In the genomic region with DNA sequence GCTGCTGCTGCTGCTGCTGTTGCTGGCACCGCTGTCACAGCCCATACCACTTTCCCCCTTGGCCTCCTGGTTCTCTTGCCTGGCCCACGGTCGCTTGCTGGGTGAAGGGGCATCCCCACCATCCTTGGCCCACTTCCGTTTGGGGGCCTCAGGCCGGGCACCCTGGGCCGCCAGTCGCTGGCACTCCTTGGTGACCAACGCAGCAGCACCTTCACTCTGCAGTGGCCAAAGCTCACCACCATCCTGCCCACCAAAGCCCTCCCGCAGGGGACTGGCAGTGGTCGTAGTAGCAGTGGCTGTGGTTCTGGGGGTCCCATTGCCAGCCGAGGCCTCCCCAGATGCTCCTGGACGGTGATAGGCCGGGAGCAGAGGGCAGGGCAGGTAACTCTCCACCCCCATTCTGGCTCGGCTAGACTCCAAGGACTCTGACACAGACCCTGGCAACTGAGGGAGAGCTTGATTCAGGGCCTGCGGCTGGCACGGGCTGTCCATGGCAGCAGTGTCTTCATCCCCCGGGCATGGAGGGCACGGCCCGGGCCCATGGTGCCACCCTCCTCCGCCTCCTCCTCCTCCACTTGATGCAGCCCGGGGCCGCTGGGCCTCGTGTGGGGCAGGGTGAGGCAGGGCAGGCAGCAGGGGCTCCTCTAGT, we compare ENCODE assay signal across 7 mouse cellular contexts. TPM values are rescaled to one million over a fixed set of nuclear protein-coding genes. Genes with fewer than 3 reads are reported as not detected.
DNase-seq lines count a peak whose midpoint lies in the region; ATAC-seq and TF ChIP-seq lines count a peak whose summit lies in the region.

No protein-coding gene starts in this region.

- no peak for ATAC-seq in heart, embryonic 15.5 days (replicated peaks; ENCODE audit: insufficient number of reproducible peaks, insufficient read depth, low FRiP score, low read depth)
- no peak for ATAC-seq in activated CD4-positive, CD25-positive, alpha-beta regulatory T cell, adult 4 months

- H3K4me3 ChIP-seq in heart, embryonic 15.5 days: peak overlapping the region; percentile 66
- H3K4me3 ChIP-seq in limb, embryonic 10.5 days: peak overlapping the region; percentile 66
- H3K4me3 ChIP-seq in small intestine, adult 2 months (ENCODE audit: low read depth, low read length): peak overlapping the region; percentile 81

- H3K4me1 ChIP-seq in heart, embryonic 15.5 days (replicated peaks): peaks cover 64% of the 10 kb centered on the region
- peaks cover 52% of the 10 kb centered on the region for H3K4me1 ChIP-seq in limb, embryonic 10.5 days
- peaks cover 35% of the 10 kb centered on the region for H3K4me1 ChIP-seq in small intestine, adult 2 months (ENCODE audit: control insufficient read depth, insufficient read depth, insufficient read length, low read length)

- H3K9me3 ChIP-seq in heart, embryonic 15.5 days (replicated peaks): no peaks in the 10 kb centered on the region
- H3K9me3 ChIP-seq in limb, embryonic 10.5 days (replicated peaks): no peaks in the 10 kb centered on the region

- H3K4me2 ChIP-seq in heart, embryonic 15.5 days: peak overlapping the region; percentile 82

- H3K27ac ChIP-seq in heart, embryonic 15.5 days: peak overlapping the region; percentile 98
- peak overlapping the region; percentile 98 for H3K27ac ChIP-seq in limb, embryonic 10.5 days
- peak overlapping the region; percentile 93; the same call in 1 of the 2 replicates for H3K27ac ChIP-seq in small intestine, adult 2 months (ENCODE audit: insufficient read depth, low read depth, low read length)

- no peak for TF ChIP-seq POLR2A in small intestine, adult 2 months (IDR thresholded peaks at IDR 0.05; ENCODE audit: low read depth, low read length)

- H3K27me3 ChIP-seq in heart, embryonic 15.5 days: no peaks in the 10 kb centered on the region
- no peaks in the 10 kb centered on the region for H3K27me3 ChIP-seq in limb, embryonic 10.5 days (ENCODE audit: low read depth, poor library complexity, severe bottlenecking)
- H3K27me3 ChIP-seq in small intestine, adult 2 months (ENCODE audit: control insufficient read depth, insufficient read depth, low read length): no peaks in the 10 kb centered on the region

- no peak for TF ChIP-seq CTCF in small intestine, adult 2 months (IDR thresholded peaks at IDR 0.05; ENCODE audit: extremely low read depth, insufficient read length, insufficient replicate concordance, low read depth, low read length)

- peaks cover 11% of the 10 kb centered on the region for H3K36me3 ChIP-seq in heart, embryonic 15.5 days
- H3K36me3 ChIP-seq in limb, embryonic 10.5 days: peaks cover 58% of the 10 kb centered on the region
- no peaks in the 10 kb centered on the region; the same call in 1 of the 2 replicates for H3K36me3 ChIP-seq in small intestine, adult 2 months (ENCODE audit: control insufficient read depth, insufficient read depth, low read length)

- H3K9ac ChIP-seq in heart, embryonic 15.5 days: peak overlapping the region; percentile 74

- peak; percentile 51 to 57 for DNase-seq in right cerebral cortex, postnatal 10 days (ENCODE audit: low spot score in 2 of 2)
- no peak for DNase-seq in right cerebral cortex, adult 18-20 months
- DNase-seq in cerebellum, postnatal 10 days: peak; percentile 85 to 87
- DNase-seq in limb, embryonic 10.5 days (ENCODE audit: low spot score): no peak

- 68% methylated on average over 23 of the region's 23 CpGs for WGBS in heart, embryonic 15.5 days
- 74% methylated on average over 23 of the region's 23 CpGs for WGBS in limb, embryonic 10.5 days
- 52% methylated on average over 23 of the region's 23 CpGs for WGBS in small intestine, adult 2 months

RNA-seq across cellular contexts. Expression of a gene that starts 1.5 kb away (rescaled TPM):
- 45.7 and 65.8 TPM in 2 replicates for polyA plus RNA-seq in heart, embryonic 15.5 days (2015; fragmentation: Nextera tagmentation; extraction: Ambion mirVana)
- 95.2 and 97.8 TPM in 2 replicates for polyA plus RNA-seq in limb, embryonic 10.5 days (2016; fragmentation: Nextera tagmentation; extraction: Ambion mirVana)
- 64.8 and 129 TPM in 2 replicates for polyA plus RNA-seq in small intestine, adult 2 months (2012; rRNA removed)
- polyA plus RNA-seq in activated CD4-positive, CD25-positive, alpha-beta regulatory T cell, adult 4 months (2017; shearing (Covaris generic)): 10 to 100 TPM; 12.4 to 14.3 TPM

RNA-seq across cellular contexts. Expression of a gene that starts 11.6 kb away (rescaled TPM):
- 0.11 TPM in 1 of 2 replicates, not detected in the other for polyA plus RNA-seq in heart, embryonic 15.5 days (2015; fragmentation: Nextera tagmentation; extraction: Ambion mirVana)
- polyA plus RNA-seq in limb, embryonic 10.5 days (2016; fragmentation: Nextera tagmentation; extraction: Ambion mirVana): 0.11 and 0.19 TPM in 2 replicates
- not detected in 2 replicates for polyA plus RNA-seq in small intestine, adult 2 months (2012; rRNA removed)
- under 1 TPM in 1 of 2 experiments, not detected in 1; 0.41 TPM for polyA plus RNA-seq in activated CD4-positive, CD25-positive, alpha-beta regulatory T cell, adult 4 months (2017; shearing (Covaris generic))

RNA-seq across cellular contexts. Expression of a gene that starts 13.6 kb away (rescaled TPM):
- 43.0 and 52.6 TPM in 2 replicates for polyA plus RNA-seq in heart, embryonic 15.5 days (2015; fragmentation: Nextera tagmentation; extraction: Ambion mirVana)
- polyA plus RNA-seq in limb, embryonic 10.5 days (2016; fragmentation: Nextera tagmentation; extraction: Ambion mirVana): 59.8 and 67.0 TPM in 2 replicates
- 42.9 and 77.3 TPM in 2 replicates for polyA plus RNA-seq in small intestine, adult 2 months (2012; rRNA removed)
- 100 to 1,000 TPM; 126 to 166 TPM for polyA plus RNA-seq in activated CD4-positive, CD25-positive, alpha-beta regulatory T cell, adult 4 months (2017; shearing (Covaris generic))

RNA-seq across cellular contexts. Expression of a gene that starts 15.8 kb away (rescaled TPM):
- not detected in 2 replicates for polyA plus RNA-seq in heart, embryonic 15.5 days (2015; fragmentation: Nextera tagmentation; extraction: Ambion mirVana)
- 0.81 TPM in 1 of 2 replicates, not detected in the other for polyA plus RNA-seq in limb, embryonic 10.5 days (2016; fragmentation: Nextera tagmentation; extraction: Ambion mirVana)
- 0.23 TPM in 1 of 2 replicates, not detected in the other for polyA plus RNA-seq in small intestine, adult 2 months (2012; rRNA removed)
- under 1 TPM in 1 of 2 experiments, not detected in 1; 0.52 TPM for polyA plus RNA-seq in activated CD4-positive, CD25-positive, alpha-beta regulatory T cell, adult 4 months (2017; shearing (Covaris generic))

RNA-seq across cellular contexts. Expression of a gene that starts 15.8 kb away (rescaled TPM):
- 4.9 and 12.8 TPM in 2 replicates for polyA plus RNA-seq in heart, embryonic 15.5 days (2015; fragmentation: Nextera tagmentation; extraction: Ambion mirVana)
- polyA plus RNA-seq in limb, embryonic 10.5 days (2016; fragmentation: Nextera tagmentation; extraction: Ambion mirVana): 1.1 and 5.0 TPM in 2 replicates
- polyA plus RNA-seq in small intestine, adult 2 months (2012; rRNA removed): 9.6 TPM in 1 of 2 replicates, not detected in the other
- polyA plus RNA-seq in activated CD4-positive, CD25-positive, alpha-beta regulatory T cell, adult 4 months (2017; shearing (Covaris generic)): under 1 TPM in 1 of 2 experiments, not detected in 1; 0.34 TPM

Comparison
In these comparisons a context has a peak if more than half of its experiments do, and no peak if none do; other contexts are left out.
1. DNase-seq: peak in right cerebral cortex, postnatal 10 days (2 of 2) and cerebellum, postnatal 10 days (2 of 2); none in right cerebral cortex, adult 18-20 months (single experiment) and limb, embryonic 10.5 days (single experiment).
2. Peak in every context shown above with its lines, with median percentiles within 50 percentile points of each other: H3K27ac ChIP-seq and H3K4me3 ChIP-seq.